13 mouse cellular contexts compared by ENCODE assay signal in the genomic region with DNA sequence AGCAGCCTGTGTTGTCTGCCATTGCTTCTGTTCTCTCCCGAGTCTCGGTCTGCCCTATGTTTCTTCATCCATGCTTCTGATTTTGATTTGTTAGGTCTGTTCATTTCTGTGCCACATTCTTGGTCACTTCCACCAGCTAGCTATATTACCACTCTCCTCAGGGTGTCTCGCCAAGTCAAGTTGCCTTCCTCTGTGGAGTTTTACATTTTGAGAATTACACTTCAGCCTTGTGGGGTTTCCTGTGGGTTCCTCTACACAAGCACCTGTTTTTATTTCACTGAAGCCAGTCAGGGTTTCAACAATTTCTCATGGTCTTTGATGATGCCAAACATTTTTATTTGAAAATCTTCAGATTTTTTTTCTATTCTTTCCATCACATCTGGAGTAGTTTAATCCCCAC.
"Had no signal": no experiment of that assay in that cellular context is flagged by ENCODE, and none has a peak within 500 bp of the region (broad histone marks: within the 10 kb centered on the region; RNA-seq: fewer than 3 reads in every experiment).

No protein-coding gene starts in this region.

- H3K4me3 ChIP-seq: midbrain, embryonic 10.5 days; myocyte; neural tube, embryonic 13.5 days; neural tube, embryonic 15.5 days had no signal

- ATAC-seq: midbrain, embryonic 16.5 days had no signal

- H3K36me3 ChIP-seq: midbrain, embryonic 10.5 days; neural tube, embryonic 13.5 days; neural tube, embryonic 15.5 days had no signal

- H3K27ac ChIP-seq: midbrain, embryonic 10.5 days; neural tube, embryonic 13.5 days; neural tube, embryonic 15.5 days had no signal

- DNase-seq: lung, adult 18-20 months; lung, embryonic 14.5 days; lung, postnatal 4 days; midbrain, embryonic 14.5 days; right cerebral cortex, postnatal 14 days; thymus, adult 18-20 months; thymus, postnatal 14 days; thymus, postnatal 36 days had no signal

- H3K9ac ChIP-seq: lung, embryonic 14.5 days; neural tube, embryonic 13.5 days; neural tube, embryonic 15.5 days had no signal

- H3K27me3 ChIP-seq: neural tube, embryonic 13.5 days had no signal

- H3K4me2 ChIP-seq: lung, embryonic 14.5 days; neural tube, embryonic 13.5 days; neural tube, embryonic 15.5 days had no signal
